Mouse (Mus musculus) central nervous system, embryonic 18 days (tissue): ENCODE results near the gene Rhov. TPM values are rescaled to one million over a fixed set of nuclear protein-coding genes. Genes with fewer than 3 reads are reported as not detected.

ENCODE experiments used
- polyA plus RNA-seq: library from polyadenylated mRNA; depleted of rRNA; stranded (reverse); fragments of >200 nt; gene quantifications from 2 replicates; pipeline ENCODE4 v1.2.3, GENCODE M21; 2012; rRNA removed

The Rhov gene
- polyA plus RNA-seq = 15.5 and 18.5 TPM in 2 replicates

DNA sequence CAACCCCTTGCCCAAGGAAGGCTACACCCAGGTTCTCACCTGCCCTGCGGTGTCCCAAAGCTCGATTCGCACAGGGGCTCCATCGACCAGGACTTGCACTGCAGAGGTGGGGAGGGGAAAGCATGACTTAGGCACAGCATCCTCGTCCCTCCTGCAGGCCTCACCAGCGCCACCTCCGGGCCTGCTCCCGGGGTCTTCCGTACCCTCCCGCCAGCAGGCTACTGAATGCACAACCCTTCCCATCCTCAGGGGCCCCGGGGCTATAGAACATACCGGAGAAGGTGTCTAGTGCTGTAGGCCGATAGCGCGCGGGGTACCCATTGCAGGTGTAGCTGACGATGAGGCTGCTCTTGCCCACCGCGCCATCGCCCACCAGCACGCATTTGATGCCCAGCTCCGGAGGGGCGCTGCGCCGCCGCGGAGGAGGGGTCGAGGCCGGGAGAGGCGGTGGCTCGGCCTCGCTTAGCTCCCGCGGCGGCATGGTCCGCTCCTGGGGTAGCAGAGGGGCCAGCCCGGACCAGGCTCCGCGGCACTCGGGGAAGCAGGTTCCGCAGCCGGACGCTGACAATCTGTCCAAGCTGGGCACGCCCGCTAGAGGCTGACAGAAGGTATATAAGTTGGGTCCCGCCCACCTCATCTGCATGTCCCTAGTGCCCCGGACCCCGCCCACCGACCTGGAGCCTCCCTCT lies at the start of gene Rhov:
Gene Rhov, minus strand, starts transcription at position 630 of the 689 bp plus-strand sequence.

DNA sequence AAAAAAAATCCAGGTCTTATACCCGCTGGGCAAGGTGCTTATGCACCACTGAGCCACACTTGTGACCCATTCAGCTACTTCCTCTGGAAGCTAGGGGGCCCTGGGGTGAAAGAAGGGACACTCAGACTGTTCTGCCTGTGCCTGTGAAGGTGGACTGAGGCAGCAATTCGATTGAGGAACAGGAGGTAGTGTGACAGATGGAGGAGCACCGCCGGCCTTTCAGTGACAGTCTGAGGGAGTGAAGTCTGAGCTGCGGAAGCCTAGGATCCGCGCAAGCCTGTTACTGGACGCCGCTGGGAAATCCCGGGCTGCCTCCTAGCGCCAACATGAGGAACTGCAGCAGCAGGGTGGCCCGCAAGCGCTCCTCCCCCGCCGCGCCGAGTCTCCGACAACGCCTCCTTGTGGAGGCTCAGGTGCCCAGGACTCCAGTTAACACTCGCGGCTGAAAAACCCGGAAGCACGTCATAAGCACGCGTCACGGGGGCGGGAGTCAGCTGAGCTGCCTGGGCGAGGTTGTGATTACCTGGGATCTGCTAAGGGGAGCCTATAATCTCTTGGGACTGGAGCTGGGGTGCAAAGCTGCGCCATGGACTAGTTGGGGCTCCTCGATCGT lies 17.3 kb upstream of the Rhov start, which contains the start of gene Vps18:
Gene Vps18, plus strand, starts transcription at position 471 of the 613 bp plus-strand sequence.

DNA sequence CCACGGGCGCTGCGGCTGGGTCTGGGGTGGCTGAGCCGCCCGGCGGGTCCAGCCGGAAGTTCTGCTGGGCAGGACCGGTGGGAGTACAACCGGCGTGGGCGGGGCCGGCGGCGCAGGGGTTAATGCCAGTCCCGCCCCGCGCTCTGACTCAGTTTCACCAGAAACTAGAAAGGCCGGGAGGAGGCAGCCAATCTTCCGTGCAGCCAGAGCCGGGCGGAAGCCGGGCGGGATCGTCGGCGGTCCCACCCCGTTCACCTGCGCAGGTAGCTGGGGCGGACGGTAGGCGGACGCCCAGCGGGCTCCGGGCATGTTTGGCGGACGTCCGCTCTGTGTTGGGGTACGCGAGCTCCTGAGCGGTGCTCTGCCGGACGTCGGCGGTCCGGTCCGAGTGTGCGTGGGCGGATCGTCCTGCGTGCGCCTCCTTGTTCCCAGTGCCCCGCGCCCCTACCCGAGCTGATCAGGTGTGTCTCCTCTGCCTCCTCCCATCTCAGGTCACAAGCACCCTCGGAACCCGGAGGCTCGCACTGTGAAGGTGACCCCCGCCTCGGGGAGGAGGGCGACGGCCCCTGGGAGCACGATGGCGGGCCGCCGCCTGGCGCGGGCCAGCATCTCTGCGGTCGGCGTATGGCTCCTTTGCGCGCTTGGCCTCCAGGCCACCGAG lies 33.7 kb downstream of the Rhov start, which contains the start of gene Spint1:
Gene Spint1, plus strand, starts transcription at position 153 of the 661 bp plus-strand sequence.

DNA sequence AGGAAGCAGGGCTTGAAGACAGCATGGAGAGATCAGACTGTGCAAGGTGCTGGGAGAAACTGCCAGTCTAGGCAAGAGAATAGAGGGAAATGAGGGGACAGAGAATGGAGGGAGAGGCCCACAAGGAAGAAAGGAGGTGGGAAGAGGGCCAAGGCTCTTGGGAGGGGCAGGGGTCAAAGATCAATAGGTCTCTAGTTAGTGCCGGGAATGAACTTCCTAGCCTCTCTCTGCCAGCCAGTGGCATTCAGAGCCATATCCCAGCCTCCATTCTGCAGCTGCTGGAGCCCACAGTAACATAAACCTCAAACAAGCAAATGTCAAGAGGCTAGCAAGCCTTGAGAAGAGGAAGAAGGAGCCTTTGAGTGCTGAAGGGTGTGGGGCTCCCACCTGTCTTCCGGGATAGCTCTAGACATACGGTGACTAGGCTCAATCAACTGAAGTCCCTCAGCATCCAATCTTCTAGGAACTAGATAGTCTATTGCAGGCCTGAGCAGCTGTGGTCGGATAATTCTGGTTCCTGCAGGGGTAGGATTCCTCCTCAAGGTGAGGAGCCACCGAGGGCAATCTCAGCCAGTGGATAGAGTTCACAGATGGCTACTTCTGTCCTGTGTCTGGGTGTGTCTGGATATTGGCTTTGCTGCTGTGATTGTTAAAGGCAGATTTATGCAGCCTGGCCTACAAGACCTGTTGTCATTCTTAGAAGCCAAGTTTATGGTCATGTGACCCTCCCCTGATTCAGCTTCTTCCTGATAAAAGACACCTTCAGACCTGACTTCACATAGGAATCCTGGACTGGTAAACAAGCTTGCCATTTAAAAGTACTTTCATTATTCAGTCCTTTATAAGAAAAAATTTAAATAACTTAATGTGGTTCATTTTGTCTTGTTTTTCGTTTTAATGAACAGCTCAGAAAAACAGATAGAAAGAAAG lies 41.0 kb downstream of the Rhov start, which contains the start of gene Ppp1r14d:
Gene Ppp1r14d, minus strand, starts transcription at position 132 of the 930 bp plus-strand sequence.

Other genes starting within 250 kb of the Rhov start
- gene Ccdc32, start 241.9 kb downstream of the Rhov start, polyA plus RNA-seq = 33.3 and 33.8 TPM in 2 replicates
- 5.4 and 6.2 TPM in 2 replicates for gene Rpusd2, start 236.5 kb downstream of the Rhov start, polyA plus RNA-seq
- 1.1 and 1.3 TPM in 2 replicates for gene Knl1, start 224.2 kb downstream of the Rhov start, polyA plus RNA-seq
- gene Rad51, start 158.5 kb downstream of the Rhov start, polyA plus RNA-seq = 6.3 and 6.6 TPM in 2 replicates
- 42.3 and 43.7 TPM in 2 replicates for gene Rmdn3, start 114.2 kb downstream of the Rhov start, polyA plus RNA-seq
- 4.1 and 4.4 TPM in 2 replicates for gene Gchfr, start 103.5 kb downstream of the Rhov start, polyA plus RNA-seq
- gene Gm14137, start 96.8 kb downstream of the Rhov start, polyA plus RNA-seq = 0.04 and 0.06 TPM in 2 replicates
- 71.4 and 73.4 TPM in 2 replicates for gene Zfyve19, start 62.7 kb downstream of the Rhov start, polyA plus RNA-seq
- 38.2 and 43.2 TPM in 2 replicates for gene Dnajc17, start 62.5 kb downstream of the Rhov start, polyA plus RNA-seq
- not detected in 2 replicates for gene Ppp1r14d, start 41.4 kb downstream of the Rhov start, polyA plus RNA-seq
- gene Spint1, start 33.9 kb downstream of the Rhov start, polyA plus RNA-seq = 1.2 and 3.3 TPM in 2 replicates
- 20.8 and 22.9 TPM in 2 replicates for gene Vps18, start 17.5 kb upstream of the Rhov start, polyA plus RNA-seq
- gene Dll4, start 54.5 kb upstream of the Rhov start, polyA plus RNA-seq = 6.6 and 7.2 TPM in 2 replicates
- gene Chac1, start 80.0 kb upstream of the Rhov start, polyA plus RNA-seq = 6.2 and 6.3 TPM in 2 replicates
- gene Ino80, start 206.4 kb upstream of the Rhov start, polyA plus RNA-seq = 12.1 and 12.6 TPM in 2 replicates